Mouse (Mus musculus) intestine, embryonic 16.5 days (tissue): ENCODE measurements at regions not wholly inside any gene's neighbourhood (a gene's known extent, or its start where the extent isn't known, plus 50 kb on each side); places are given as distances from the start of the nearest gene placed in this dataset.

ENCODE experiments used
- ATAC-seq: fragments of 200-750 bp; cut with Nextera tagmentation; 2 replicates; pipeline ENCODE4 v1.8.0; 2017; ENCODE audit warnings: moderate TSS enrichment, moderate library complexity
- H3K27ac ChIP-seq: fragments of 300-500 bp; sonication (generic); 2 replicates; pipeline ENCODE4 v1.5.1; 2014; ENCODE audit warnings: mild to moderate bottlenecking, low read length
- H3K27me3 ChIP-seq: fragments of 300-500 bp; sonication (generic); replicated peaks from 2 replicates; pipeline ENCODE4 v1.6.1; 2014; ENCODE audit warnings: low read length, control low read depth, mixed read lengths; ENCODE audit not compliant: control insufficient read depth, insufficient read depth
- H3K36me3 ChIP-seq: fragments of 300-500 bp; sonication (generic); 2 replicates; pipeline ENCODE4 v1.6.1; 2014; ENCODE audit warnings: low read length, control low read depth; ENCODE audit not compliant: control insufficient read depth, insufficient read depth
- H3K4me1 ChIP-seq: fragments of 300-500 bp; sonication (generic); 2 replicates; pipeline ENCODE4 v1.6.1; 2014; ENCODE audit warnings: low read length, control low read depth, mixed read lengths; ENCODE audit not compliant: control insufficient read depth, insufficient read depth
- H3K4me2 ChIP-seq: fragments of 300-500 bp; sonication (generic); 2 replicates; pipeline ENCODE4 v1.6.1; 2014; ENCODE audit warnings: low read depth, low read length, control low read depth
- H3K4me3 ChIP-seq: fragments of 300-500 bp; sonication (generic); 2 replicates; pipeline ENCODE4 v1.5.1; 2014; ENCODE audit warnings: mild to moderate bottlenecking, low read length
- H3K9ac ChIP-seq: fragments of 300-500 bp; sonication (generic); 2 replicates; pipeline ENCODE4 v1.6.1; 2014; ENCODE audit warnings: low read depth, low read length
- H3K9me3 ChIP-seq: fragments of 300-500 bp; sonication (generic); 2 replicates; pipeline ENCODE4 v1.6.1; 2016; ENCODE audit warnings: low read length, control low read depth; ENCODE audit not compliant: control insufficient read depth
- WGBS: fragments of 180-500 bp; shearing (Covaris S2); extraction: QIAGEN DNeasy Blood & Tissue Kit; methylation state at CpG from one replicate; pipeline ENCODE4 v1.1.7; 2014; 5-methylcytosine and 5-hydroxymethylcytosine counted together

DNA sequence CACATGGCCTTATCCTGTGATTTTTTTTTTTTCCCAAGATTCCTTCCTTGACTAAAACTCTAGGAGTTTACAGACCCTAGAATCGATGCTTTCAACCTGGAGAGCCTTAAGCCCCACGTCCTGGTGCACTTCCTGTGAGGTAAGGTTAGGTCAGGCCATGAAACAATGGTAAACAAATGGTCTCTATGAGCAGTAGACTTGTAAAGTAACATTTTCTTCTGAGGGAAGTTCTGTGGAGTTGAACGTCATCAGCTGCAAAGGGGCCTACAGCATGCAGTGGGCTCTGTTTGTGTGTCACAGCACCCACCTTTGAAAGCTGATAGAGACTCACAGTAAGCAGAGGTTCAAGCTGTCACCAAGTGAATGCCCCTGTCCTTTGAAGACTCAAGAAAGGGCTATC, 87.3 kb upstream of the Eomes start:
- no peak for ATAC-seq
- 61% methylated on average over 3 of the region's 3 CpGs for WGBS
- H3K27me3 ChIP-seq: 0 out of 2 replicates have a peak, but pooled peaks cover 6% of the 10 kb centered on the region
- no peak overlapping the region for H3K27ac ChIP-seq
- no peak overlapping the region for H3K9ac ChIP-seq
- no peak overlapping the region for H3K4me2 ChIP-seq
- H3K4me3 ChIP-seq: no peak overlapping the region
- H3K9me3 ChIP-seq: no peaks in the 10 kb centered on the region
- 0 out of 2 replicates have a peak, but pooled peaks cover 5% of the 10 kb centered on the region for H3K4me1 ChIP-seq
- no peaks in the 10 kb centered on the region for H3K36me3 ChIP-seq

DNA sequence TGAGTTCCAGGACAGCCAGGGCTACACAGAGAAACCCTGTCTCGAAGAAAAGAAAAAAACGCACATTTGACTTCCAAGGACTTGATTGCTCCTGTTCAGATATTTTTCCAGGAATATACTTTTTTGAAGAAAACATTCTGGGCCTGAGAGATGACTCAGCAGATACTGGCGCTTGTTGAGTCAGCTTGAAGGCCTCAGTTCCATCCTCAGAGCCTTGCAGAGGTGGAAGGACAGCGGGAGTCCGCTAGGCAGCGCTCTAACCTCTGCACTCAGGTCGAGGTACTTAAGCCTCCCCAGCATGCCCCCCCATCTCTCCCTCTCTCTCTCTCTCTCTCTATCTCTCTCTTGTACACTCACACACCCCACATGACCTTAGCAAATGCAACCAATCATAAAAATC, 86.3 kb upstream of the Eomes start:
- Histone ChIP-seq H3K4me3 (no peak overlapping the region), H3K36me3 (no peaks in the 10 kb centered on the region), H3K27ac (no peak overlapping the region), H3K9ac (no peak overlapping the region), H3K4me1 (0 out of 2 replicates have a peak, but pooled peaks cover 5% of the 10 kb centered on the region), H3K4me2 (no peak overlapping the region), H3K27me3 (0 out of 2 replicates have a peak, but pooled peaks cover 6% of the 10 kb centered on the region), H3K9me3 (no peaks in the 10 kb centered on the region)
- no peak for ATAC-seq
- WGBS: 72% methylated on average over 7 of the region's 7 CpGs

DNA sequence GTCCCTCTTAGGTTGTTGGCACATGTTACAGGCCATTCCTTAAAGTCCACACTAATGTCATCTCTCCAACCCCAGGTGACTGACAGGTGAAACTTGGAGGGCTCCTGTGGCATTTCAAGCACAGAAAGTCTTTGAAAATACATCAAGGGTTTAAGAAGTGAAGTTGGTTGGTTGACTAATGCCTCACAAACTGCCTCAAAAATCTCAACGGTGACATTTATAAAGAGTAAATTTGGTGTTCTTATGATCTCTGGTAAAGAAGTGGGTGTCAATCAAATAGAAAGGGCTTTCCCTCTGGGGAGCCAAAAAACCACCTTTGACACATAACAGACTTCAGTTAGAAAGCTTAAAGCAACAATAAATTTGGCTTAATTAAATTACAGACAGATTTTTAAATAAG, 85.2 kb upstream of the Eomes start:
- Histone ChIP-seq H3K9me3 (no peaks in the 10 kb centered on the region), H3K4me1 (0 out of 2 replicates have a peak, but pooled peaks cover 5% of the 10 kb centered on the region), H3K36me3 (no peaks in the 10 kb centered on the region), H3K4me2 (no peak overlapping the region), H3K9ac (no peak overlapping the region), H3K4me3 (no peak overlapping the region), H3K27ac (no peak overlapping the region), H3K27me3 (0 out of 2 replicates have a peak, but pooled peaks cover 6% of the 10 kb centered on the region)
- WGBS: 89% methylated on average over 1 of the region's 1 CpGs
- ATAC-seq: no peak

DNA sequence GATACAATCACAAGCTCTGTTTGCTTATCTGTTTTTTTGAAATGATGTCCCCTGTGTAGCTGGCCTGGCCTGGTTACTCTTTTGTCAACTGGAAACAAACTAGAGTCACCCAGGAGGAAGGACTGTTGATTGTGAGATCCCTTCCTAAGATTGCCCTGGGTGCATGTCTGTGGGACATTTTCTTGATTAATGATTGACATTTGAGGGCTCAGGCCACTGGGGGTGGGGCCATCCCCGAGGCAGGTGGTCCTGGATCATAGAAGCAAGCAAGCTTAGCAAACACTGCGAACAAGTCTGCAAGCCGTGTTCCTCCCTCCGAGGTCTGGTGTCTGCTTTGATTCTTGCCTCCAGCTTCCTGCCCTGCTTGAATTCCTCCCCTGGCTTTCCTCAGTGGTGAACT, 84.4 kb upstream of the Eomes start:
- Histone ChIP-seq H3K4me2 (no peak overlapping the region), H3K27me3 (0 out of 2 replicates have a peak, but pooled peaks cover 4% of the 10 kb centered on the region), H3K4me1 (0 out of 2 replicates have a peak, but pooled peaks cover 5% of the 10 kb centered on the region), H3K9me3 (no peaks in the 10 kb centered on the region), H3K27ac (no peak overlapping the region), H3K9ac (no peak overlapping the region), H3K4me3 (no peak overlapping the region), H3K36me3 (no peaks in the 10 kb centered on the region)
- ATAC-seq: no peak
- 33% methylated on average over 4 of the region's 4 CpGs for WGBS

DNA sequence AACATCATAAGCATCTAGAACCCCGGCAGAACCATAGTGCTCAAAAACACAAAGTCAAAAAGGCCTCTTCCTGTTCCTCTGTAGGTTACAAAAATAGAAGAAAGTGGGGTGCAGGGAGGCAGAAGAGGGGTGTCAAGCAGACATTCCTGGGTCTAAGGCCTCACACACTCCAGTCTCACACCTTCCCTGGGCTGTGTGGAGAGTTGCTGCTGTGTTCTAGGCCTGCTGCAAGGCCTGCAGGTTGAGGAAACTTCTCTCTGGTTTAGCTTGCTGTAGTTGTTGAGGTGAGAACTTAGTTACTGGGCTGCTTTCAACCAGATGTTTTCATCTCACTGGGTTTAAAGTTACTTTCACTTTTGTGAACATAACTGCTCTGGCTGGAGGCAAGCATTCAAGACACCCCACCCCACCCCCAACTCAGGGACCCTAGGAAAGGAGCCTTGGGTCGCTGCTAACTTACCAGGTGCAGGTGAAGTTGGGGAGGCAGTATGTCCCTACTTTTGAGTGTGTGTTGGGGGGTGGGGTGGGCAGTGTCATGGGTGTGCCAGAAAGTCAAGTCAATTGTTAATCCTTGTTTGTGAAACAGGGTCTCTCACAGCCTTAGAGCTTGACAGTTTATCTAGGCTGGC, 81.5 kb upstream of the Eomes start:
- Histone ChIP-seq H3K4me2 (no peak overlapping the region), H3K9ac (no peak overlapping the region), H3K4me3 (no peak overlapping the region), H3K27ac (no peak overlapping the region), H3K9me3 (no peaks in the 10 kb centered on the region), H3K27me3 (no peaks in the 10 kb centered on the region), H3K4me1 (no peaks in the 10 kb centered on the region), H3K36me3 (no peaks in the 10 kb centered on the region)
- no peak for ATAC-seq
- 68% methylated on average over 2 of the region's 2 CpGs for WGBS

DNA sequence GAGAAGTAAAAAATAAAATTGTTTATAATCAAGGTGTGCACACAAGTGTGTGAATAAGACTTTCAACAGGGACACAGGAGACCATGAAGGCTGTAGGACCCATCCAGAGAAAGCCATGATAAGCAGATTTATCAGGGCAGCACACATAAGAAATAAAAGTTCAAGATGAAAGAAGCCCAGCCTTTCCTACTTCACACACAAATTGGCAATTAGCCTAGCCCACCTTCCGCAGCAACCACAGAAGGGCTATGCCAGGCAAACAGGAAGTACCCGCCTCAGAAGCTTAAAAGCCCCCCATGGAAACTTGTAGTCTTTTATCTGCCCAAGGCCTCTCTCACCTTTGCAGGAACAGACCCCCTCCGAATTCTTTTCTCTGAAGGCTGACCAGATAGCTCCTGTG, 77.5 kb upstream of the Eomes start:
- Histone ChIP-seq H3K27ac (no peak overlapping the region), H3K4me2 (no peak overlapping the region), H3K27me3 (no peaks in the 10 kb centered on the region), H3K9me3 (no peaks in the 10 kb centered on the region), H3K4me3 (no peak overlapping the region), H3K9ac (no peak overlapping the region), H3K4me1 (no peaks in the 10 kb centered on the region), H3K36me3 (no peaks in the 10 kb centered on the region)
- no peak for ATAC-seq
- WGBS: 74% methylated on average over 3 of the region's 3 CpGs

DNA sequence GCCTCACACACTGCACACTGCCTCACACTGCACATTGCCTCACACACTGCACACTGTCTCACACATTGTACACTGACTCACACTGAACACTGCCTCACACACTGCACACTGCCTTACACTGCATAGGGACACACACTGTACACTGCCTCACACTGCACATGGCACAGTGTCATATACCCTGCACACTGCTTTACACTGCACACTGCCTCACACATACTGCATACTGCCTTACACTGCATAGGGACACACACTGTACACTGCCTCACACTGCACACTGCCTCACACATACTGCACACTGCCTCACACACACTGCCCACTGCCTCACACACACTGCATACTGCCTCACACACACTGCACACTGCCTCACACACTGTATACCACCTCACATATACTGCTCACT, 76.8 kb upstream of the Eomes start:
- Histone ChIP-seq H3K4me2 (no peak overlapping the region), H3K4me3 (no peak overlapping the region)

DNA sequence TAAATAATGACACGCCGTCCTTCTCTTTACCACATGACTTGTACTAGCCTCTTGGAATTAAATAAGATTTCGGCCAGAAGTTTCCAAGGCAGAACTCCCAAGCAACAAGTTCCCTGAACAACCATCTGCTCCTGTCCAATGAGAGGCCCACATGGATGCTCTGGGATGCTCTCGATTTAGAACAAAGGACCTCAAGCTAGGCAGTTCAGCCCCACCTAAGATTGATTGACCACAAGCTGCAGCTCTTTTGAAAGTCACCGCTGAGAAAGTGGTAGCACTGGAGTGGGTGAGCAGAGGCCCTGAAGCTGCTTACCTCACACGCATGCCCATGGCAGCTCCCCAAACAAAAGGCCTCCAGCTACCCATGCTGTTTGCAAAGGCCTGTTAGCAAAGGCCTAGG, 73.1 kb upstream of the Eomes start:
- H3K27ac ChIP-seq: no peak overlapping the region
- H3K9me3 ChIP-seq: no peaks in the 10 kb centered on the region
- H3K4me1 ChIP-seq: no peaks in the 10 kb centered on the region
- no peak overlapping the region for H3K9ac ChIP-seq
- H3K4me3 ChIP-seq: no peak overlapping the region
- no peak overlapping the region for H3K4me2 ChIP-seq
- ATAC-seq: no peak
- no peaks in the 10 kb centered on the region for H3K27me3 ChIP-seq
- WGBS: 60% methylated on average over 6 of the region's 6 CpGs
- H3K36me3 ChIP-seq: no peaks in the 10 kb centered on the region

More for the DNA sequence above, 76.8 kb upstream of the Eomes start:
- no peak overlapping the region for H3K9ac ChIP-seq
- H3K36me3 ChIP-seq: no peaks in the 10 kb centered on the region
- no peaks in the 10 kb centered on the region for H3K9me3 ChIP-seq
- no peaks in the 10 kb centered on the region for H3K4me1 ChIP-seq
- no peak for ATAC-seq
- H3K27ac ChIP-seq: no peak overlapping the region
- H3K27me3 ChIP-seq: no peaks in the 10 kb centered on the region

DNA sequence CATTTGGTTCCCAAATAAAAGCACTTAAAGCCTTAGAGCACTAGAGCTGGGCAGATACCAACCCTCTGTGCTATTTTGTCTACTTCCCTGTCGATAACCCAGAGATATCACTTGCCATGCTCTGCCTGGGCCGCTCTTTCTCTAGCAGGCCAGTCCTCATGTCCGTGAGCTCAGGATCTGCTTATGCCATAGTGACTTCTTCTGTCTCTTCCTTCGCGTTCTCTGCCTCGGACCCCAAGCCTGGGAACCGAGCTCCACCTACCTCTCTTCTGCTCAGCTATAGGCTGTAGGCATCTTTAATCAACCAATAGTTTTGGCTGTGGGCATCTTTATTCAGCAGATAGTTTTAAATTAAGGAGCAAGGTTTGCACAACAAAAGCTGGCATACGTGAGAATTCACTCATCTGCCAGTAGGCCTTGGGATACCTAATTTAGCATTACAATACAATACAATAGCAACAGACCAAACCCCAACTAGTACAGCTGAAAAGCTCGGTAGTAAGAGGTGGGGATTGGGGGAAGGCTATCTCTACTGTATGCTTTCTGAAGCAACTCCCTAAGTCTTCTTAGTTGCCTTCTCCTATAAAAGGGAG, 72.0 kb upstream of the Eomes start:
- H3K27me3 ChIP-seq: no peaks in the 10 kb centered on the region
- no peak for ATAC-seq
- 69% methylated on average over 9 of the region's 9 CpGs for WGBS
- no peak overlapping the region for H3K9ac ChIP-seq
- H3K9me3 ChIP-seq: no peaks in the 10 kb centered on the region
- H3K36me3 ChIP-seq: no peaks in the 10 kb centered on the region
- no peak overlapping the region for H3K27ac ChIP-seq
- no peak overlapping the region for H3K4me3 ChIP-seq
- H3K4me1 ChIP-seq: no peaks in the 10 kb centered on the region
- no peak overlapping the region for H3K4me2 ChIP-seq

DNA sequence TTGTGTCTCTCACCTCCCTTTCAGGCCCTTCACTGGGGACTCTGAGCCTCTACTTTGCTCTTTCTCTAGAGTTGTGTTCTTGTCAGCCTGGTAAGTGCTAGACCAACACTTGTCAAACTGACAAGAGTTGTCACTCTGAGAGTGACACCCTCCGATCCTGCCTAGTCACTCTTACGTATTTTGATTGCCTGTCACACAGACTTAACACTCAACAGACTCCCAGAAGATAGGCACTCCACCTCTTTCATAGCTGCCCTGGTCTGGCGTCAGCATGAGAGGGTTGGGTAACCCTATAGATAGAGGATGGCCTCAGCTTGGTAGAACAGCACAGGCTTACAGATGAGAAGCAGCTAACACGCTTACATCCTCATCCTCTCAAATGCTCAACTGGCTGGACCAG, 62.0 kb upstream of the Eomes start:
- Histone ChIP-seq H3K36me3 (no peaks in the 10 kb centered on the region), H3K9ac (no peak overlapping the region), H3K9me3 (no peaks in the 10 kb centered on the region), H3K4me3 (no peak overlapping the region), H3K27me3 (no peaks in the 10 kb centered on the region), H3K4me1 (no peaks in the 10 kb centered on the region), H3K27ac (no peak overlapping the region), H3K4me2 (no peak overlapping the region)
- no peak for ATAC-seq
- WGBS: 74% methylated on average over 4 of the region's 4 CpGs
